Mouse (Mus musculus) ES-Bruce4 (cell line): Measurements from ENCODE around the gene Igfbp6. TPM values are rescaled to one million over a fixed set of nuclear protein-coding genes. Genes with fewer than 3 reads are reported as not detected.

Experiments
- H3K27ac ChIP-seq: 2 replicates; pipeline ENCODE4 v1.5.1; 2012; ENCODE audit warnings: low read length, inconsistent platforms; ENCODE audit not compliant: insufficient read depth
- H3K27me3 ChIP-seq: 2 replicates; pipeline ENCODE4 v1.6.1; 2012; ENCODE audit warnings: mild to moderate bottlenecking, low read length, inconsistent platforms; ENCODE audit not compliant: control insufficient read depth, poor library complexity, insufficient read depth, severe bottlenecking
- H3K36me3 ChIP-seq: 2 replicates; pipeline ENCODE4 v1.6.1; 2012; ENCODE audit warnings: inconsistent platforms, mild to moderate bottlenecking, low read length, moderate library complexity; ENCODE audit not compliant: control insufficient read depth, poor library complexity, insufficient read depth, severe bottlenecking
- H3K4me1 ChIP-seq: one replicate; pipeline ENCODE4 v1.8.1; 2011; ENCODE audit warnings: low read length; ENCODE audit not compliant: control insufficient read depth, insufficient read depth
- H3K4me3 ChIP-seq: 2 replicates; pipeline ENCODE4 v1.5.1; 2011; ENCODE audit warnings: low read depth, mild to moderate bottlenecking, low read length
- H3K9ac ChIP-seq: 2 replicates; pipeline ENCODE4 v1.6.1; 2012; ENCODE audit warnings: low read depth, mild to moderate bottlenecking, inconsistent platforms; ENCODE audit not compliant: poor library complexity, severe bottlenecking
- H3K9me3 ChIP-seq: replicated peaks from 2 replicates; pipeline ENCODE4 v1.6.1; 2012; ENCODE audit warnings: mild to moderate bottlenecking, low read length, inconsistent platforms; ENCODE audit not compliant: control insufficient read depth, poor library complexity, insufficient read depth, severe bottlenecking
- CTCF ChIP-seq: IDR thresholded peaks from one replicate; pipeline ENCODE4 v1.8.1; 2011; ENCODE audit warnings: low read depth, low read length
- EP300 ChIP-seq: IDR thresholded peaks from 2 replicates; pipeline ENCODE4 v1.6.1; 2011; ENCODE audit warnings: low read depth, low read length; ENCODE audit not compliant: insufficient read depth
- POLR2A ChIP-seq: IDR thresholded peaks from one replicate; pipeline ENCODE4 v1.8.1; 2011; ENCODE audit warnings: low read length; ENCODE audit not compliant: insufficient read depth
- polyA plus RNA-seq: library from polyadenylated mRNA; stranded (reverse); fragments of >200 nt; gene quantifications from 2 replicates; pipeline ENCODE4 v1.2.4, GENCODE M21; 2011; ENCODE audit warnings: low read depth; ENCODE audit not compliant: missing spikeins, insufficient read depth, insufficient read length

Gene Igfbp6
- polyA plus RNA-seq, 1 experiment, result 2.2 TPM

- H3K27me3 ChIP-seq, result no peaks in the 10 kb centered on the region
- peaks cover 2% of the 10 kb centered on the region for H3K4me1 ChIP-seq
- no peaks in the 10 kb centered on the region for H3K9me3 ChIP-seq
- H3K9ac ChIP-seq, result no peak overlapping the region
- H3K27ac ChIP-seq, result no peak overlapping the region
- no peak overlapping the region for H3K4me3 ChIP-seq
- H3K36me3 ChIP-seq, result no peaks in the 10 kb centered on the region
- no peak for TF ChIP-seq CTCF
- TF ChIP-seq POLR2A, result no peak
- TF ChIP-seq EP300, result no peak
These were observed 49.5 kb downstream of the Igfbp6 start for GRCm38 (mm10) chr15:102193652-102194051.

- Histone ChIP-seq H3K9me3 (no peaks in the 10 kb centered on the region), H3K9ac (no peak overlapping the region), H3K4me1 (peaks cover 2% of the 10 kb centered on the region), H3K27me3 (no peaks in the 10 kb centered on the region), H3K36me3 (no peaks in the 10 kb centered on the region), H3K4me3 (no peak overlapping the region), H3K27ac (no peak overlapping the region)
- TF ChIP-seq POLR2A, result no peak
- TF ChIP-seq EP300, result no peak
- TF ChIP-seq CTCF, result no peak
These were observed 50.3 kb downstream of the Igfbp6 start for GRCm38 (mm10) chr15:102194439-102194838.

GRCm38 (mm10) chr15:102195373-102195772, 51.2 kb downstream of the Igfbp6 start:
- Histone ChIP-seq H3K9ac (no peak overlapping the region), H3K4me1 (peaks cover 2% of the 10 kb centered on the region), H3K9me3 (no peaks in the 10 kb centered on the region), H3K4me3 (no peak overlapping the region), H3K36me3 (no peaks in the 10 kb centered on the region), H3K27ac (no peak overlapping the region), H3K27me3 (no peaks in the 10 kb centered on the region)
- no peak for TF ChIP-seq POLR2A
- TF ChIP-seq CTCF, result no peak
- TF ChIP-seq EP300, result no peak

- Histone ChIP-seq H3K9me3 (no peaks in the 10 kb centered on the region), H3K4me1 (peaks cover 1% of the 10 kb centered on the region), H3K27me3 (no peaks in the 10 kb centered on the region), H3K4me3 (no peak overlapping the region), H3K9ac (no peak overlapping the region), H3K27ac (no peak overlapping the region), H3K36me3 (no peaks in the 10 kb centered on the region)
- TF ChIP-seq POLR2A, result no peak
- TF ChIP-seq CTCF, result no peak
- no peak for TF ChIP-seq EP300
These were observed 54.7 kb downstream of the Igfbp6 start for GRCm38 (mm10) chr15:102198841-102199240.

Other genes with a start within 250 kb of the Igfbp6 start
- not detected in 2 replicates for gene Krt4, start 219.6 kb upstream of the Igfbp6 start, polyA plus RNA-seq
- not detected in 2 replicates for gene Krt79, start 204.0 kb upstream of the Igfbp6 start, polyA plus RNA-seq
- not detected in 2 replicates for gene Krt78, start 190.1 kb upstream of the Igfbp6 start, polyA plus RNA-seq
- gene Krt8, start 139.9 kb upstream of the Igfbp6 start, polyA plus RNA-seq, result 306 and 318 TPM in 2 replicates
- gene Krt18, start 116.2 kb upstream of the Igfbp6 start, polyA plus RNA-seq, result 334 and 349 TPM in 2 replicates
- gene Eif4b, start 70.6 kb upstream of the Igfbp6 start, polyA plus RNA-seq, result 584 and 631 TPM in 2 replicates
- 10.4 and 12.8 TPM in 2 replicates for gene Tns2, start 43.9 kb upstream of the Igfbp6 start, polyA plus RNA-seq
- gene Spryd3, start 8.1 kb upstream of the Igfbp6 start, polyA plus RNA-seq, result 11.7 and 15.1 TPM in 2 replicates
- gene Soat2, start 6.2 kb downstream of the Igfbp6 start, polyA plus RNA-seq, result 0.45 TPM in 1 of 2 replicates, not detected in the other
- 53.7 and 54.3 TPM in 2 replicates for gene Zfp740, start 58.9 kb downstream of the Igfbp6 start, polyA plus RNA-seq
- gene Csad, start 60.4 kb downstream of the Igfbp6 start, polyA plus RNA-seq, result 17.8 and 19.3 TPM in 2 replicates
- 3.1 and 9.7 TPM in 2 replicates for gene Itgb7, start 87.6 kb downstream of the Igfbp6 start, polyA plus RNA-seq
- 38.6 and 42.7 TPM in 2 replicates for gene Rarg, start 113.2 kb downstream of the Igfbp6 start, polyA plus RNA-seq
- gene Gm9918, start 126.2 kb downstream of the Igfbp6 start, polyA plus RNA-seq, result 0.81 and 1.1 TPM in 2 replicates
- 23.2 and 28.0 TPM in 2 replicates for gene Mfsd5, start 135.1 kb downstream of the Igfbp6 start, polyA plus RNA-seq
- 68.7 and 71.7 TPM in 2 replicates for gene Espl1, start 151.9 kb downstream of the Igfbp6 start, polyA plus RNA-seq
- 233 and 309 TPM in 2 replicates for gene Pfdn5, start 181.8 kb downstream of the Igfbp6 start, polyA plus RNA-seq
- 38.6 and 48.8 TPM in 2 replicates for gene Myg1, start 187.3 kb downstream of the Igfbp6 start, polyA plus RNA-seq
- 196 and 252 TPM in 2 replicates for gene Aaas, start 206.4 kb downstream of the Igfbp6 start, polyA plus RNA-seq
- not detected in 2 replicates for gene Sp7, start 222.8 kb downstream of the Igfbp6 start, polyA plus RNA-seq